Mouse (Mus musculus) forebrain, embryonic 15.5 days (tissue): Measurements from ENCODE around the gene Car2. TPM values are rescaled to one million over a fixed set of nuclear protein-coding genes. Genes with fewer than 3 reads are reported as not detected.

Experiments
- ATAC-seq: fragments of 200-750 bp; cut with Nextera tagmentation; replicated peaks from 2 replicates; pipeline ENCODE4 v1.8.0; 2017; ENCODE audit warnings: mild to moderate bottlenecking, moderate TSS enrichment, moderate library complexity
- H3K27ac ChIP-seq: fragments of 300-500 bp; sonication (generic); replicated peaks from 2 replicates; pipeline ENCODE4 v1.5.1; 2015; ENCODE audit warnings: mild to moderate bottlenecking, inconsistent platforms
- H3K27me3 ChIP-seq: fragments of 300-500 bp; sonication (generic); 2 replicates; pipeline ENCODE4 v1.6.1; 2015; ENCODE audit warnings: inconsistent platforms
- H3K36me3 ChIP-seq: fragments of 300-500 bp; sonication (generic); 2 replicates; pipeline ENCODE4 v1.6.1; 2015; ENCODE audit warnings: mild to moderate bottlenecking, inconsistent platforms
- H3K4me1 ChIP-seq: fragments of 300-500 bp; sonication (generic); 2 replicates; pipeline ENCODE4 v1.6.1; 2015; ENCODE audit warnings: inconsistent platforms
- H3K4me2 ChIP-seq: fragments of 300-500 bp; sonication (generic); replicated peaks from 2 replicates; pipeline ENCODE4 v1.6.1; 2015; ENCODE audit warnings: mild to moderate bottlenecking, inconsistent platforms
- H3K4me3 ChIP-seq: fragments of 300-500 bp; sonication (generic); 2 replicates; pipeline ENCODE4 v1.5.1; 2015; ENCODE audit warnings: mild to moderate bottlenecking, inconsistent platforms
- H3K9ac ChIP-seq: fragments of 300-500 bp; sonication (generic); replicated peaks from 2 replicates; pipeline ENCODE4 v1.6.1; 2015; ENCODE audit warnings: mild to moderate bottlenecking, inconsistent platforms
- H3K9me3 ChIP-seq: fragments of 300-500 bp; sonication (generic); 2 replicates; pipeline ENCODE4 v1.6.1; 2016; ENCODE audit warnings: inconsistent platforms
- WGBS: fragments of 180-500 bp; shearing (Covaris S2); methylation state at CpG from one replicate; pipeline ENCODE4 v1.1.7; 2015; ENCODE audit warnings: mixed read lengths; 5-methylcytosine and 5-hydroxymethylcytosine counted together
- polyA plus RNA-seq: library from polyadenylated mRNA; unstranded; fragments of >200 nt; fragmentation: Nextera tagmentation; extraction: Ambion mirVana; gene quantifications from 2 replicates; pipeline ENCODE4 v1.2.1, GENCODE M21; 2015

Gene Car2
- polyA plus RNA-seq, 1 experiment from 2014 or later, result 22.7 TPM

DNA sequence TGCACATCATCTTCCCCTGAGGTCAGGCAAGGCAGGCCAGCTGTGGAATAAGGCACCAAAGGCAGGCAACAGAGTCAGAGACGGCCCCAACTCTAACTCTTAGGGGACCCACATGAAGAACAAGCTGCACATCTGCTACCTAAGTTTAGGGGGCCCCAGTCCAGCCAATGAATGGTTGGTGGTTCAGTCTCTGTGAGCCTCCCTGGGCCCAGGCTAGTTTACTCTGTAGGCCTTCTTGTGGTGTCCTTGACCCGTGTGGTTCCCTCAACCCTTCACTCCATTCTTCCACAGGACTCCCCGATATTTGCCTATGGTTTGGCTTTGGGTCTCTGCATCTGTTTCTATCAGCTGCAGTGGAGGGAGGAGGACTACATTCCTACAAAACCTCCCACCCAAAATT lies 17.3 kb downstream of the Car2 start:
- Histone ChIP-seq H3K4me2 (no peak overlapping the region), H3K27ac (no peak overlapping the region), H3K4me3 (no peak overlapping the region), H3K27me3 (no peaks in the 10 kb centered on the region), H3K9me3 (no peaks in the 10 kb centered on the region), H3K4me1 (no peaks in the 10 kb centered on the region), H3K9ac (no peak overlapping the region), H3K36me3 (no peaks in the 10 kb centered on the region)
- WGBS, result 97% methylated on average over 3 of the region's 3 CpGs
- ATAC-seq, result no peak

DNA sequence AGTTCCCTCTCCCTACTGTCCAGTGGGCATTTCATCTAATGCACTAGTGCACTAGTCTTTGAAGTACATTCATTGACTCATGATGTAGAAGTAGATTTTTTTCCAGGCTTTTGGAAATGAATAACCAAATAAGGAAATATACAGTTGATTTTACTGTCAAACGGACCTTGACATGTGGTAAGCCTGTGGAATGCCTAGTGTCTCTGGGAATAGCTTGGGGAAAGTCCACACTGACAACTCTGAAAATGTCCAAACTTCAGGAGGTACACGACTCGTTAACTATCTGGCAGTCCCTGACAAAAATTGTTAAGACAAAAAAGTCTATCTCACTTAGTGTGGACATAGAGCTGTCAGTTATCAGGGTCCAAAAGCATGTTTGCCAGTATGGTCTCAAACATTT lies 18.1 kb downstream of the Car2 start:
- Histone ChIP-seq H3K4me1 (no peaks in the 10 kb centered on the region), H3K27me3 (no peaks in the 10 kb centered on the region), H3K27ac (no peak overlapping the region), H3K9me3 (no peaks in the 10 kb centered on the region), H3K4me3 (no peak overlapping the region), H3K4me2 (no peak overlapping the region), H3K36me3 (no peaks in the 10 kb centered on the region), H3K9ac (no peak overlapping the region)
- no peak for ATAC-seq
- WGBS, result 86% methylated on average over 3 of the region's 3 CpGs

DNA sequence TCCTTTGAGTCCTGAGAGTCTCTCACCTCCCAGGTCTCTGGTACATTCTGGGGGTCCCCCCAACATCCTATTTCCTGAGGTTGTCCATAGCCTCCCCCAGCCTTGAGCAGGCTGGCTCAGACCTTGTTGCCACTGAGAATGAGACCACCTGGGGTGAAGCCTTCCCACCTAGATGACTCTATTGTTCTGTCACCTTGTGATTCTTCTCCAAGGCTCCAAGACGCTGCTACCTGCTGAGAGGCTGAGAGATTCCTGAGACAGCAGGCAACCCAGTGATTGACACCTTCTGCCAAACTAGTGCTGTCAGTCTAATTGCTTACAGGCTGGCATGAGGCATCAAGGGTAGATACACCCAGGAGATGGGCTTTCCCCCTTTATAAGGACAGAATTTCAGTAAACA lies 21.2 kb downstream of the Car2 start:
- ATAC-seq, result no peak
- Histone ChIP-seq H3K4me2 (no peak overlapping the region), H3K27me3 (no peaks in the 10 kb centered on the region), H3K4me1 (no peaks in the 10 kb centered on the region), H3K9ac (no peak overlapping the region), H3K27ac (no peak overlapping the region), H3K4me3 (no peak overlapping the region), H3K9me3 (no peaks in the 10 kb centered on the region), H3K36me3 (no peaks in the 10 kb centered on the region)
- 43% methylated on average over 1 of the region's 1 CpGs for WGBS

DNA sequence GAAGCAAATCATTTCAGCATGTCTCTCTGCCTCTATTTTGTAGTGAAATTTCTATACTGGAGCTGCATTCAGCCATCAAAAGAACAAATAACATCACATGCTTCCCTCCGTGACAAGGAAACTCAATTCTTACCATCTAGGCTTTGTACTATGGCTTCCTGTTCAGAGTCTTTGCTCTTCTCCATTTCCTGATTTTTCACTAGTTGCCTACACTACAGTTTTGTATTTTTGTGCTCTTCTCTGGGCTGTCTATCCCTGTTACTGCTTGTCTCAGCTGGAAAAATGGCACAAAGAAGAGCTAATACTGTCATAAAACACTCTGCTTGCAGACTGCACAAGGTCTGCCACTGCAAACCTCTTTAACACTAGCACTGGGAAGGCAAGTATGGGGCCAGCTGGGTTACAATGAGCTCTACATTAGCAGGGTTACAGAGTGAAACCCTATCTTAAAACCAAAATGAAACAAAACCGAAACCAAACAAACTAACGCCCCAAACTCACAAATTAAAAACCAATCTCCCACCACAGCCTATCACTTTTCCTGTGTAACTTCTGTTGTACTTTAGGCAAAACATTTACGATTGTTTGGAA lies 26.0 kb downstream of the Car2 start:
- Histone ChIP-seq H3K27ac (no peak overlapping the region), H3K27me3 (no peaks in the 10 kb centered on the region), H3K9ac (no peak overlapping the region), H3K4me1 (no peaks in the 10 kb centered on the region), H3K36me3 (no peaks in the 10 kb centered on the region), H3K9me3 (no peaks in the 10 kb centered on the region), H3K4me3 (no peak overlapping the region), H3K4me2 (no peak overlapping the region)
- WGBS, result 92% methylated on average over 4 of the region's 4 CpGs
- ATAC-seq, result no peak

DNA sequence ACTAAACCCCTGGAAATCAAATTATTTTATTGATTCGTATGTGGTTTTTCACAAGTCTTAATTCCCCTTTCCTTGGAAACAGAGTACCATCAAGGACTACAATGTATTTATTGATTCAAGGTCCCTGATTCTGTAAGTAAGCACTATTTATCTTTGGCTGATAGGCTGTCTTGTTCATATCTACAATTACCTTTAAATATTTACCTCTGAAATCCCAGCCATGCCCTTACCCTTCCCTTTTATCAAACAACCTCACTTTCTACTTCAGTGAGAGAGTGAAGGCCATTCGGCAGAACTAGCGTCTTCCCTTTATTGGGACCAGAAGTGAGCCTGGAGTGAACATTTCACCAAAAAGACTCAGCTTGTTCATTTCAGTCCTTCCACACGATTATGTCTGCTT lies 27.7 kb downstream of the Car2 start:
- H3K4me2 ChIP-seq, result no peak overlapping the region

DNA sequence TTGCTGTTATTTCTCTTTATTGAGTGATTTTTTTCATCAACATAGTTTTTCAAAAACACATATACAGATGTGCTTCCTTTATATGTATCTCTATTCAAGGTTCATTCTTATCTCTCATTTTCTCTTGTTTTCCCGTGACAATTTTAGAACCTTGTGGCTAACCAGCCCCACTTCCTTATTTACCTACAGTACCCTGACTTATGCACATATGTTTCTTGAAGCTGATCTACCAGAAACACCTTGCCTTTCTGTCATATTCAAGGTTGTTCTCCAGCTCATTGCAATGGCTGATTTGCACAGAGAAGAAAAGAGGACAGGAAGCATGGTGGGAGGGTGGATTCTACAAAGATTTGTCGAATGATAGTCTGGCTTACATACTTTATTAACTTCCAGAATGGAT lies 29.3 kb downstream of the Car2 start:
- ATAC-seq, result no peak
- Histone ChIP-seq H3K27ac (no peak overlapping the region), H3K4me1 (no peaks in the 10 kb centered on the region), H3K9me3 (no peaks in the 10 kb centered on the region), H3K4me3 (no peak overlapping the region), H3K4me2 (no peak overlapping the region), H3K27me3 (no peaks in the 10 kb centered on the region), H3K36me3 (no peaks in the 10 kb centered on the region), H3K9ac (no peak overlapping the region)
- WGBS, result 90% methylated on average over 2 of the region's 2 CpGs

More for the DNA sequence above, 27.7 kb downstream of the Car2 start:
- no peak for ATAC-seq
- Histone ChIP-seq H3K36me3 (no peaks in the 10 kb centered on the region), H3K4me1 (no peaks in the 10 kb centered on the region), H3K9me3 (no peaks in the 10 kb centered on the region), H3K27me3 (no peaks in the 10 kb centered on the region), H3K4me3 (no peak overlapping the region), H3K9ac (no peak overlapping the region), H3K27ac (no peak overlapping the region)
- 94% methylated on average over 4 of the region's 4 CpGs for WGBS

DNA sequence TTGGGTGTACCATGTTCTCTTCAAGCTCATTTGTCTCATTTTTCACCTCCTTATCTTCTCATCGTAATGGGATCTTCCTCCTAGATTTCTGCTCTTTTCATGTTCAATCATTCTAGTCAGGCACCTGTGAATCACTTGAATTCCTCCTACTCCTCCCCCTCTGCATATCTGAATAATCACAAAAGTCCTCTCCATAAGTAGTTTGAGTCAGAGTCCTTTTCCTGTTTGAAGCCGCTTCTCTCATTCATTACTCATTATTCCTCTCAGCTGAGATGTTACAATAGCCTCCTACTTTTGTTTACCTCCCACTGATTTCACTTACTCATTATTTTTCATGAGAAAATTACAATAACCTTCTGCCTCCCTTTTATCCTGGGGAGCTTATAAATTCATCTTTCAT lies 31.2 kb downstream of the Car2 start:
- Histone ChIP-seq H3K27ac (no peak overlapping the region), H3K9me3 (no peaks in the 10 kb centered on the region), H3K9ac (no peak overlapping the region), H3K27me3 (no peaks in the 10 kb centered on the region), H3K36me3 (no peaks in the 10 kb centered on the region), H3K4me1 (no peaks in the 10 kb centered on the region), H3K4me2 (no peak overlapping the region), H3K4me3 (no peak overlapping the region)
- no peak for ATAC-seq
- 22% methylated on average over 2 of the region's 2 CpGs for WGBS

DNA sequence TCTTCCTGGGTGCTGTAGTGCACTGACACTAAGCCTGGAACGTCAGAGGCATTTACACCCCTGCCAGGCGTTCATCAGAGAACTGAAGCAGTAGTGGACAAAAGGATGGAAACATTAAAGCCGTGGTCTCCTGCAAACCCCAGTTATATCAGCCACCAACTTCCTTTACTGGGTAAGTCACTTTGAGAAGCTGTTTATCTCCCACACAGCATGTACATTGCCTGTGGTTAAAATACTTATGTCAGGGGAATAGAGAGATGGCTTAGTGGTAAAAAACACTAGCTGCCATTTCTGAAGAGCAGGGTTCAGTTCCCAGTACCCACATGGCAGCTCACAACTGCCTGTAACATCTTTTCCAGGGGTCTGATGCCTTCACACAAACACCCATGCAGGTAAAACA lies 58.6 kb downstream of the Car2 start:
- 72% methylated on average over 3 of the region's 3 CpGs for WGBS

DNA sequence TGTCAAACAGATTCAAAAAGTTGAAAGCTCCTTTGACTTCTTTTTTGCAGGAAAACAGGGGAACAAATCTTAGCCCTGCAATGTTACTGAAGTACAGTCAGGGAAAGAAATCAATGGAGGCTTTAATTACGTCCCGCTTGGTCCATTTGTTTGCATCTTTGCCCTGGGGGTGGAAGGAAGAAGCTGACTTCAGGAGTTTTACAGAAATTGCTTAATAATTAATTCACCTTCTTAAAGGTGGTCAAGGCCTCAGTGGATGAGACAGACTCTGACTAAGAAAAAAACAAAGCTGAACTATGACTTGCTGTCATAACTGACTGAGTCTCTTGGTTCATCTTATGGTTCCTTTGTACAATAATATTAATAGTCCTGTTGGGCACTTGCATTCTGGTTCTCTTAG lies 59.6 kb downstream of the Car2 start:
- H3K4me2 ChIP-seq, result no peak overlapping the region
- no peak overlapping the region for H3K27ac ChIP-seq
- no peak overlapping the region for H3K9ac ChIP-seq
- no peaks in the 10 kb centered on the region for H3K27me3 ChIP-seq
- H3K4me1 ChIP-seq, result no peaks in the 10 kb centered on the region
- no peaks in the 10 kb centered on the region for H3K9me3 ChIP-seq
- H3K4me3 ChIP-seq, result no peak overlapping the region
- no peaks in the 10 kb centered on the region for H3K36me3 ChIP-seq
- 55% methylated on average over 2 of the region's 2 CpGs for WGBS
- ATAC-seq, result no peak

More for the DNA sequence above, 58.6 kb downstream of the Car2 start:
- Histone ChIP-seq H3K4me1 (no peaks in the 10 kb centered on the region), H3K9me3 (no peaks in the 10 kb centered on the region), H3K27ac (no peak overlapping the region), H3K27me3 (no peaks in the 10 kb centered on the region), H3K9ac (no peak overlapping the region), H3K36me3 (no peaks in the 10 kb centered on the region), H3K4me2 (no peak overlapping the region), H3K4me3 (no peak overlapping the region)
- ATAC-seq, result no peak

DNA sequence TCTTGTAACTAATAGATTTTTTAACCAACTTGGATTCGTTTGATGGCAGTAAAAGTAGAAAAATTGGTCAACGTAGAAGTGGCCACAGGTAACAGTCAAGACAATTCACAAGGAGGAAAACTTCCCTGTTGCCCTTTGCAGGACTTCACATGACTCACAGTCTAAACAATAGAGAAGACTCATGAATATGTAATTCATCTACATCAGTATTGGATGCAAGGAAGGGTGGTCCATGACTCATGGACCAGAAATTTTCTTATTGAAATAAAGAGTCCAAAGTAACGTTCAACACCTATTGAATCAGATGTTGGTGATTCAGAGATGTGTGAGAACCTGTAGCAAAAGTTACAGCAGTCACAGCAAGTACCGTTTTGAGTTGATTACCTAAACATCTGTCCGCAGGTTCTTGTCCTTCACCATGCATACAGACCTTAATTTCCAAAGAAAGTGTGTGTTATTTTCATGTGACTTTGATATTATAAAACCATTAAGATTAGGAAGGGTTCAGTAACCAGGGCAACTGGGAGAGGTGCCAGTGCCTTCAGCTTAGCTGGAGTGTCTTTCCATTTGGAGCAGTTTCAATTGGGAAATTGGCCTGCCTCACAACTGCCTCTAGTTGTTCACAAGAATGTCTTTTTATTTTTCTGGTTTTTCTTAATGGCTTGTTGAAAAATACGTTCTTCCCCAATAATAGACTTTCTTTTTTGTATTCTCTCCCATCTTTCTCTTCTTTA lies 62.2 kb downstream of the Car2 start:
- no peak overlapping the region for H3K4me2 ChIP-seq
- no peak for ATAC-seq
- no peaks in the 10 kb centered on the region for H3K4me1 ChIP-seq
- H3K9me3 ChIP-seq, result no peaks in the 10 kb centered on the region
- 68% methylated on average over 6 of the region's 6 CpGs for WGBS
- H3K4me3 ChIP-seq, result no peak overlapping the region
- no peaks in the 10 kb centered on the region for H3K36me3 ChIP-seq
- no peak overlapping the region for H3K9ac ChIP-seq
- no peak overlapping the region for H3K27ac ChIP-seq
- no peaks in the 10 kb centered on the region for H3K27me3 ChIP-seq

DNA sequence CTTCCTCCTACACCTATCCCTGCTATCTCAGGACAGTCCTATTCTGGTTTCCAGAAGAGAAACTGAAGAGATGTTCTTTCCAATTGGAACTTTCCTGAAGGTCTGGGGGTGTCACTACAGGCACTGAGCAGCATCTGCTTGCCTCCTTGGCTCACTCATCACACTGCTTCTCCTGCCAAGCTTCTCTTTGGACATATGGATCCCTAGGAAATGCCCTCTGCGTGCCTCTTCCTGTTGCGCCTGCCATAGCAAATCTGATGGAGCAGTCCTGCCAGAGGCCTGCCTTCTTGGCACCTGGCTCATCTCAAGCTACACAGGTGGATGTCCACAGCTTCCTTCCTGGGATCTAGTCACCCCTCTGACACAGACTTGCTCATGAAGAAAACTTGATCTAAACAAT lies 64.0 kb downstream of the Car2 start:
- no peak overlapping the region for H3K4me3 ChIP-seq
- H3K27ac ChIP-seq, result no peak overlapping the region
- ATAC-seq, result no peak; the same call in 1 of the 2 replicates
- no peaks in the 10 kb centered on the region for H3K9me3 ChIP-seq
- WGBS, result 80% methylated on average over 2 of the region's 2 CpGs
- H3K27me3 ChIP-seq, result no peaks in the 10 kb centered on the region
- H3K4me2 ChIP-seq, result no peak overlapping the region
- H3K36me3 ChIP-seq, result no peaks in the 10 kb centered on the region
- H3K9ac ChIP-seq, result no peak overlapping the region
- H3K4me1 ChIP-seq, result no peaks in the 10 kb centered on the region
